Mouse (Mus musculus): ENCODE measurements around the gene Npas1.

Gene Npas1

DNA sequence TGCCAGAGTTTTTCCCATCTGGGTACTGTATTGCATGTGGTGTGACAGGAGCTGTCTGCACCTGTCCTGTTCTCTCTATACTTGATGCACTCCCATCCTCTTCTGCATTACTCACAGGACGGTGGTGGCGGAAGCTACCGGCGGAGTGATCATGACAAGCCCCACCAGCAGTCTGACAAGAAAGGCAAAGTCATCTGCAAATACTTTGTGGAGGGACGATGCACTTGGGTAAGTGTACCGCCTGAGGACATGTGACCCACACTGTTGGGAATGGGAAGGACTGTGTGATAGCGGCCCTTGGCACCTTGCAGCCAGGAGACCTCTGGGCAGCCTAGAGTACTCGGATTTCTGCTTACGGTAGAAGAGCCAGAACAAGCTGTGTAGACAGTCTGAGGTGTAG lies 53.8 kb downstream of the Npas1 start:
- in situ Hi-C loops (cut with MboI; ENCODE audit: unreplicated experiment in 2 of 2): no loop called here

- in situ Hi-C loops (cut with MboI; ENCODE audit: unreplicated experiment in 2 of 2): no loop called here
Observed at GRCm38 (mm10) chr7:16422222-16422856, 55.2 kb downstream of the Npas1 start.

DNA sequence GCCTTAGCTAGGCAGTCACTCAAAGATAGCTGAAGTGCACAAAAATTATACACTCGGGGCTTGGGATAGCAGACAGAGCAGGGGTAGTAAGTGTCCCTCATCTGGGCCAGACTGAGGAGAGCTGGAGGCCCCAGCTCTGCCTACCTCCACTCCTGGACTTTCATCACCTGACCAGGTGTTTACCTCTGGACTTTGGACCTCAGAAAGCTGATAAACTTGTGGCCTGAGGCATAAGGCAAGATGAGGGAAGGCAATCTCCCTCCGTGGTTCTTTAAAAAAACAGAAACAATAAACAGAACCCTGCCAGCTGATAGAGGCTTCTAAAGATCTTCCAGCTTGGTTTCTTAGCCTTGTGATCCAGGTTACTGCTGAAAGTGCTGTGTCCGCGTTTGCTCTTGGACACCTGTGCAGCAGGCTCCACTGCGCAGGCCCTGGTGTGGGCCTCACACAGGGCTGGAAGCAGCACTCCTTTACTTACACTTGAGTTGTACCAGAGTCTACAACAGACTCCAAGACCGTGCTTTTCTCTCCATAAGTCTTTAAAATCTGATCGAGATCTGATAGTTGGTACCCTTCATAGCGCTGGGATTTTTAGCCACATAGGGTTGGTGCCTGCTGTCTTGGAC lies 56.9 kb downstream of the Npas1 start:
- in situ Hi-C loops (cut with MboI; ENCODE audit: unreplicated experiment in 2 of 2): no loop called here

GRCm38 (mm10) chr7:16418713-16419112 lies 58.8 kb downstream of the Npas1 start:
- in situ Hi-C loops (cut with MboI; ENCODE audit: unreplicated experiment in 2 of 2): no loop called here

GRCm38 (mm10) chr7:16417141-16417771 lies 60.3 kb downstream of the Npas1 start:
- in situ Hi-C loops (cut with MboI; ENCODE audit: unreplicated experiment in 2 of 2): no loop called here

DNA sequence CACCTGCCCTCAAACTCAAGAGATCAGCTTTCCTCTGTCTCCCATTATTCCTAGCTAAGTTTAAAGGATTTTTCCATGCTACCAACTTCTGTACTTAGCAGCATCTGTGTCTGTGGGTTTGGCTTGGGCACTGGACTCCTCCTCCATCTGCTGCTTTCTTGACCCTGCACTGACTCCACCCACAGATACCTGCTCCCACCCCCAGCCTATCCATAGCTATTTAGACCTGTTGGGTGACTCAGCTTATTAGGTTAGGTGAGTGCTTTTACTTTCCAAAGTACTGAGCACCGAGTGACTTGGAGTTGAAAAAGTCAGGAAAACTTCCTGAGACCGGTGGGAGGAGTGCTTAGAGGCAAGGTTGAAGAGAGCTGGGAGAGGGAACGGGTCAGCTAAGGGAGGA lies 62.1 kb downstream of the Npas1 start:
- in situ Hi-C loops (cut with MboI; ENCODE audit: unreplicated experiment in 2 of 2): no loop called here

GRCm38 (mm10) chr7:16412930-16413329 lies 64.6 kb downstream of the Npas1 start:
- in situ Hi-C loops (cut with MboI; ENCODE audit: unreplicated experiment in 2 of 2): no loop called here

GRCm38 (mm10) chr7:16412220-16412896 lies 65.2 kb downstream of the Npas1 start:
- in situ Hi-C loops (cut with MboI; ENCODE audit: unreplicated experiment in 2 of 2): no loop called here

- in situ Hi-C loops (cut with MboI; ENCODE audit: unreplicated experiment in 2 of 2): no loop called here
Observed at GRCm38 (mm10) chr7:16411100-16411499, 66.4 kb downstream of the Npas1 start.

DNA sequence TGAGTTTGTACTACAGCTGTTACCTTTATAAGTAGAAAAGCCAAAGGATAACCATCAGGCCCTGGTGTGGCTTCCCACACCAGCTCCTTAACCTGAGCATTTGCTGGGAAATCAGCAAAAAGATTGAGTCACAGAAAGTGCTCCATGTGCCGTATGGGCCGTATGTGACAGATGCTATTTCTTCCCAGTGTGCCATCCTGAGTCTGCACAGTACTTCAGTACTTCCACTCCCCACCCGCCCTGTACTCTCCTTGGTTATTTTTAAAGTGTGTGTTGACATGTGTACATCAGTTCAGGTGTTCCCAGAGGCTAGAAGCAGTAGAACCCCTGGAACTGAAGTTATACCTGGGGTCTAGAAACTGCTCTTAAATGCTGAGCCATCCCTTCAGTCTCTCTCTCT lies 70.5 kb downstream of the Npas1 start:
- in situ Hi-C loops (cut with MboI; ENCODE audit: unreplicated experiment in 2 of 2): loop anchor here in 1 of 2 experiments (10.0 kb wide), 1 partner anchor 438 kb away; the partner anchor contains the start of gene Prkd2
